Mouse (Mus musculus) E14TG2a.4 (cell line): ENCODE measurements around the gene Slc10a4.

Source experiments
- CTCF ChIP-seq: conservative IDR thresholded peaks from 2 replicates; pipeline ENCODE4 v1.5.1; 2014; ENCODE audit warnings: low read length
- NANOG ChIP-seq: IDR thresholded peaks from 2 replicates; pipeline ENCODE4 v1.6.1; 2014; ENCODE audit warnings: borderline replicate concordance, low read length, mixed read lengths

GRCm38 (mm10) chr5:72989756-72990155 lies 16.9 kb upstream of the Slc10a4 start:
- TF ChIP-seq CTCF = no peak
- TF ChIP-seq NANOG = no peak
